In the genomic region with DNA sequence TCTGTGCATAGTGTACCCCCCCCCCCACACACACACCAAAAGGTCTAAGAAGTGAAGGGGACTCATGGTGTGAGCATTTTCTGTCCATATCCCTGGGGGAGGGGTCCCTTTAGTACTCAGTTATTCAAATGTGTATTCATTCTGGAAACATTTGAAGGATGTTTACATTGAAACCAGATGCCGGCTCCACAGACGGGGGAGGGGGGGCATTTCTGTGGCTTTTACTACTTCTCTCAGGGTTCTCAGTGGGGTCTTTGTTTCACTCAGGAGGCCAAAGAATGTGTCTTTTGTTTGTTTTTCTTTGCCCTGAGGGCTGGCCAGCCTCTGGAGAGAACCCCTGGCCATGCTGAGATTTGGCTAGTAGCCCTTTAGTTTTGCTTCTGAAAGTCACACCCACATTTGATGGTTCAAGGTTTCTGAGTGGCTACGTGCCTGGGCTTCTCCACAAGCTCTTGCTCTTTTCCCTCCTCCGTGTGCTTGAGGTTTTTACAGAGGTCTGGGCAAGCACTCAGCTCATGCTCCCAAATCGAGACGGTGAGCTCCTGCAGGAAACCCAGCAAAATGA, we compare ENCODE assay signal across 7 mouse cellular contexts. TPM values are rescaled to one million over a fixed set of nuclear protein-coding genes. Genes with fewer than 3 reads are reported as not detected.
DNase-seq lines count a peak whose midpoint lies in the region.

No protein-coding gene starts in this region.

- DNase-seq in lung, adult 18-20 months, result peak; percentile 63 to 74
- no peak for DNase-seq in lung, postnatal 14 days
- peak; percentile 57 for DNase-seq in embryo, embryonic 11.5 days (ENCODE audit: low read depth, low spot score)
- peak; percentile 78 for DNase-seq in hindbrain, embryonic 10.5 days (ENCODE audit: low spot score)
- peak; percentile 82 for DNase-seq in mesoderm, embryonic 11.5 days (ENCODE audit: low read depth, low spot score)
- DNase-seq in thymus, postnatal 4 days, result no peak
- DNase-seq in heart, postnatal 36 days, result no peak

- intact Hi-C loops in heart, postnatal 36 days (cut with DNase I), result no loop called here

- WGBS in hindbrain, embryonic 10.5 days, result 10% methylated on average over 6 of the region's 6 CpGs

- peak overlapping the region; percentile 85 for H3K27ac ChIP-seq in hindbrain, embryonic 10.5 days

- H3K9me3 ChIP-seq in hindbrain, embryonic 10.5 days, result no peaks in the 10 kb centered on the region

- H3K36me3 ChIP-seq in hindbrain, embryonic 10.5 days, result no peaks in the 10 kb centered on the region

- H3K4me3 ChIP-seq in hindbrain, embryonic 10.5 days, result no peak overlapping the region

- peaks cover 25% of the 10 kb centered on the region for H3K4me1 ChIP-seq in hindbrain, embryonic 10.5 days (replicated peaks)

- H3K27me3 ChIP-seq in hindbrain, embryonic 10.5 days (ENCODE audit: insufficient read depth, poor library complexity, severe bottlenecking), result no peaks in the 10 kb centered on the region

RNA-seq across cellular contexts. Expression of a gene that starts 24.2 kb away (rescaled TPM):
- polyA plus RNA-seq in hindbrain, embryonic 10.5 days (2016; fragmentation: Nextera tagmentation; extraction: Ambion mirVana), result 25.3 and 32.6 TPM in 2 replicates
- 10 to 100 TPM; 33.1 to 33.7 TPM for total RNA-seq in heart, postnatal 36 days (2021)

Comparison
In these comparisons a context has a peak if more than half of its experiments do, and no peak if none do; other contexts are left out.
1. DNase-seq: peak in lung, adult 18-20 months (2 of 2), embryo, embryonic 11.5 days (single experiment), hindbrain, embryonic 10.5 days (single experiment) and mesoderm, embryonic 11.5 days (single experiment); none in lung, postnatal 14 days (single experiment), thymus, postnatal 4 days (single experiment) and heart, postnatal 36 days (0 of 2).